Mouse (Mus musculus): ENCODE measurements around the gene Kifc5b. TPM values are rescaled to one million over a fixed set of nuclear protein-coding genes. Genes with fewer than 3 reads are reported as not detected.
"Not testable (repeated sequence)": the region's sequence is repeated elsewhere in the genome, so short reads cannot be mapped to it uniquely, and the experiment has no call there.

The Kifc5b gene
- total RNA-seq, 1 experiment from 2014 or later: 16.0 TPM

DNA sequence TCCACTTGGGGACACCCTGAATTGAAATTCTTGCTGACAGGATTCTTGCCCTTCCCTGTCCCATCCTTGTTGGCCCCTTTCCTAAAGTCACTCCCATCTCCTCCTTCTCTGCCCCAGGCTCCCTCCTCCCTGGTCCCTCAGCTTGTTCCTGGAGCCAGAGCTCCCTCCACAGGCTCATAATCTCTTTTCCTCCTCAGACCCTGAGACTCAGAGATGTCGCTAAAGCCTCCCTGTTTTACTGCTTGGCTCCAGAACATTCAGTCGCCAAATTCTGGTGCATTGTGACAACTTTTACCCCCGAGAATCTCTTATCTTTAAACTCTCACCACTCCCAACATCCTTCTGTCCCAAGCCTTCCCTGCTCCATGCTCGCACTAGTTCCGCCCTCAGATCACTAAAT, 12.6 kb upstream of the Kifc5b start:
- ATAC-seq (replicated peaks in 1 of 2; ENCODE audit: insufficient read depth in 1 of 2, low FRiP score in 2 of 2, low TSS enrichment in 1 of 2, low read depth in 1 of 2, poor library complexity in 2 of 2, severe bottlenecking in 2 of 2): no peak

DNA sequence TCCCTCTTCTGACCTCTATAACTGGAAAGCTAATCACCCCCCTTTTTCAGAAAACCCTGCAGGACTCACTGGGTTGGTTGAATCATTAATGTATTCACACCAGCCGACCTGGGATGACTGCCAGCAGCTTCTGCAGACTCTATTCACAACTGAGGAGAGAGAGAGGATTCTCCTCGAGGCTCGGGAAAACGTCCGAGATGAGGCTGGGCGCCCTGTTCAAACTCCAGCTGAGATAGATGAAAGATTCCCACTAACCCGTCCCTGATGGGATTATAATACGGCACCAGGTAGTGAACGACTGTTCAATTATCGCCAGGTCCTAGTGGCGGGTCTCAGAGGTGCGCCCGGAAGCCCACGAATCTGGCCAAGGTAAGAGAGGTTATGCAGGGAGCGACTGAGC, 9.4 kb upstream of the Kifc5b start:
- not testable (repeated sequence) for ATAC-seq (replicated peaks in 1 of 2; ENCODE audit: insufficient read depth in 1 of 2, low FRiP score in 2 of 2, low TSS enrichment in 1 of 2, low read depth in 1 of 2, poor library complexity in 2 of 2, severe bottlenecking in 2 of 2)

DNA sequence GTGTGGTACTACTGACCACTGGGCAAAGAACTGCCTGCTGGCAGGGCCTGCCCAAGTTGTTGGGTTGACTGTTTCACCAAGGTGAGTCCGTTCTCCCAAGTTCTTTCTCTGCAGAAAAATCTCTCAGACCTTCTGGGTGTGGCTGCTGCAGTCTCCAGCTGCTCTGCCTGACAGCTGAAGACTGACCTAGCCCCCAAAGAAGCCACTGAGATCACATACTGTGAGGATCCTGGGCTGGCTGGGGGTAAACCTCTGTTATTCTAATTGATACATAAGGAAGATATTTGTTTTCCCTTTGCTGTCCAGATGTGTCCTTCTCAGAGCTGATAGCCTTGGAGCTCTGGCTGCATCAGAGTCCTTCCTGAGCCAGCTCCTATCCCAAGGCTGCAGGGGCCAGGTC, 1.6 kb upstream of the Kifc5b start:
- no peak for ATAC-seq (replicated peaks in 1 of 2; ENCODE audit: insufficient read depth in 1 of 2, low FRiP score in 2 of 2, low TSS enrichment in 1 of 2, low read depth in 1 of 2, poor library complexity in 2 of 2, severe bottlenecking in 2 of 2)

DNA sequence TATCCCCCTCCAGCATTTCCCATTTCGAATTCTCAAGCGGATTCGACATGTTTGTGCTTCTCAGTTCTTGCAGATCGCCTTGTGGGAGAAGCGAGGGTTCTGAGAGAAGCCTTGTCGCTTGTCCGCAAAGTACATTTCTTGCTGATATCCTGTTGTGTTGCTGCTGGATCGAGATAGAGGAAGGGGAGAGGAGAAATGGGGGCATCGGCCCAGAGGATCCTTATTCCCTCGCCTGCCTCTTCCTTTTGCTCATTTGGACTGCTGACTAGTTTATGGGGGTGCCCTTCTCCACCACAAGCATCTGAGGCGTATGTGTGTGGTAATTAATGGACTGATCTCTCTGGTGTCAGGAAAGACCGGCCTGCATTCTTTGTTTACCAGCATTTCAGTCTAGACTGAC, 669 bp downstream of the Kifc5b start:
- ATAC-seq (replicated peaks in 1 of 2; ENCODE audit: insufficient read depth in 1 of 2, low FRiP score in 2 of 2, low TSS enrichment in 1 of 2, low read depth in 1 of 2, poor library complexity in 2 of 2, severe bottlenecking in 2 of 2): not testable (repeated sequence)

DNA sequence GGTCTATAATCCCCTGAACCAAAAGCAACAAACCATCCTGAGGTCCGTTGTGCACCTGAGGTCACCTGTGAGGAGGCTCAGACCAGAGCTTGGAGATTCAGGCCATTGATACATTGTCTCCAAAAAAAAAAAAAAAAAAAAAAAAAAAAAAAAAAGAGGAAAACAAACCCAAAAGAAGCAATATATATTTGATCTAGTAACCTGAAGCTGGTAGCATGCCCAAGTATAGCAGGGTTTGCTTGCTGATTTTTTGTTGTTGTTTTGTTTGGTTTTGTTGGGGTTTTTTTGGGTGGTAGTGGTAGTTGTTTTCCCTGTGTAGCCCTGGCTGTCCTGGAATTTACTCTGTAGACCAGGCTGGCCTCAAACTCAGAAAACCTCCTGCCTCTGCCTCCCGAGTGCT, 1.5 kb downstream of the Kifc5b start:
- no peak for ATAC-seq (replicated peaks in 1 of 2; ENCODE audit: insufficient read depth in 1 of 2, low FRiP score in 2 of 2, low TSS enrichment in 1 of 2, low read depth in 1 of 2, poor library complexity in 2 of 2, severe bottlenecking in 2 of 2)

DNA sequence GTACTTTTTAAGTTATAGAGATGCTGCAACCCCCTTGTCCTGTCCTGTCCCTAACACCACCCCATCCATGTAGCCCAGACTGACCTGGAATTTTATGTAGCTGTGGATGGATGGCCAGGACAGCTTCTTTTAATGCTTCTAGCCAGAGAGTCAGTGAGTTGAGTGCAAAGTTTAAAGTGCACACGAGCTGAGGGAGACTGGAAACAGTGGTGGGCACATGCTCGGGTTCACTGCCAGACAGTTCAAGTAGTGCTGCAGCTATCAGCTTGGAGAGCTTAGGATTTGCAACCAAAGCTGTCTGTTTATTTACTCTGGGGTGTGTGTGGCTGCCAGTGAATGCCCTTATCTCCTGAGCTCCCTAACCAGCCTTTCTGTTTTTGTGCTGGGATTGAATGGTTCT, 2.6 kb downstream of the Kifc5b start:
- not testable (repeated sequence) for ATAC-seq (replicated peaks in 1 of 2; ENCODE audit: insufficient read depth in 1 of 2, low FRiP score in 2 of 2, low TSS enrichment in 1 of 2, low read depth in 1 of 2, poor library complexity in 2 of 2, severe bottlenecking in 2 of 2)

DNA sequence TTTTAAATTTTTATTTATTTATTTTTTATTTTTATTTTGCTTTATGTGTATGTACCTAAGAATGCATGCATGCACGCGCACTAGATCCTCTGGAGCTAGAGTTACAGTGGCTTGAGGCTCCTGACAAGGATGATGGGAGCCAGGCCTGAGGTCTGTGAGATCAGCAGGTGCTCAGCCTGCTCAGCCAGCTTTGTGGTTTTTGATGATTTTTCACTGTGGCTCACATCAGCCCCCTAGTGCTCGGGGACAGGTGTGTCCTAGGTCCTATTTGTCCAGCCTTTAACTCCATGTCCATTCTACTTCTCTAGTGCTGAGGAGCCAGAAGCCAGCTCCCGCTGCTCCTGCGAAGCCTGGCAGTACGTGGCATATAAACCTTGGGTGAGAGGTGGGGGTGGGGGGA, 5.5 kb downstream of the Kifc5b start:
- ATAC-seq (replicated peaks in 1 of 2; ENCODE audit: insufficient read depth in 1 of 2, low FRiP score in 2 of 2, low TSS enrichment in 1 of 2, low read depth in 1 of 2, poor library complexity in 2 of 2, severe bottlenecking in 2 of 2): 0 out of 4 replicates have a peak, but pooled peaks of 1 of the 2 experiments have one; percentile 22

DNA sequence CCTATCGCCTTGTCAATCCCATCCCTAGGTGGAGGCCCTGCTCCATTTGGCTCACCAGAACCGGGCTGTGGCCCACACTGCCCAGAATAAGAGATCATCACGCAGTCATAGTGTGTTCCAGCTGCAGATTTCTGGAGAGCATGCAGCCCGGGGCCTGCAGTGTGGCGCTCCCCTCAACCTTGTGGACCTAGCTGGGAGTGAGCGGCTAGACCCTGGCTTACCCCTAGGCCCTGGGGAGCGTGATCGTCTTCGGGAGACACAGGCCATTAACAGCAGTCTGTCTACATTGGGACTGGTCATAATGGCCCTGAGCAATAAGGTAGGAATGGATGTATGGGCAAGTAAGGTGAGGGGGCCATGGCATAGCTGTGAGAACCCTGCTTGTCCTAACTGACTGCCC, 8.5 kb downstream of the Kifc5b start:
- not testable (repeated sequence) for ATAC-seq (replicated peaks in 1 of 2; ENCODE audit: insufficient read depth in 1 of 2, low FRiP score in 2 of 2, low TSS enrichment in 1 of 2, low read depth in 1 of 2, poor library complexity in 2 of 2, severe bottlenecking in 2 of 2)

DNA sequence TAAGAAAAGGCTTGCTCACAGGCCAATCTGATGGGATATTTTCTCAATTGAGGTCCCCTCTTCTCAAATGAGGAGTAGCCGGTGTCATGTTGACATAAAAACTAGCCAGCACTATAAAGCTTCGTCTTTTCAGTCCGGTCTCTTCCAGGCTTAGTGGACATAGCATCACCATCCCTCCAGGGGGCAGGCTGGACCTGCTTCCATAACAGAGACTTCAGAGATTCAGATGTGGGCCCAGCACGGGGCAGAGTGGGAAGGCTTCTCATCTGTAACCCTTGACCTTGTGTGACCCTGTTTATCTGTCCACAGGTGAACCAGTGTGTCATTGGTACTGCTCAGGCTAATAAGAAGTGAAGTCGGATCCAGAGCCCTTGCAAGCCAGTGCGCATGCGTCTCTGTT, 14.9 kb downstream of the Kifc5b start:
- ATAC-seq (replicated peaks in 1 of 2; ENCODE audit: insufficient read depth in 1 of 2, low FRiP score in 2 of 2, low TSS enrichment in 1 of 2, low read depth in 1 of 2, poor library complexity in 2 of 2, severe bottlenecking in 2 of 2): 0 out of 4 replicates have a peak, but pooled peaks have one; percentile 24

DNA sequence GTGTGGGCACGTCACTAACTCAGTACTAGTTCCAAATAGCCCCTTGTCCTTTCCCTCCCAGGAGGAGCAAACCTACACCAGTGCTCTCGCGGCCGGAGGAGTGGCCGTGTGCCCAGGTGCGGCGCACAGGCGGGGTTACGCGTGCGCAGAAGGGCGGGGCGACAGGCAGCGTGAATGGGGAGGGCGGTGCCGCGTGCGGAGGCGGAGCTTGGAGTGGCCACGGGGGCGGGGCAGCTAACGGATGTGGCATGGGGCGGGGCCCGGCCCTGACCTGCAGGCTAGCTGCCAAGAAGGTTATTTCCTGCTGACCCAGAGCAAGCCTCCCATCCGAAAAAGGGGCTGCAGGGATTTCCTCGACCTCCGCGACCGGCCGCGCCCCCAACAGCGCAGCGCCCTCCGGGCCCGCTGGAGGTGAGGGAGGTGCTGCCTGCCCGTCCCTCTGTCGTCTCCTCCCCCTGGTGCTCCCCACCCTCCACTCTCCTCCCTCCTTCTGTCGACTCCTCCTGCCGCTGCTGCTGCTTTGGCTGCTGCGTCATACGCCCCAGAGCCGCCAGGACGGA, 16.0 kb downstream of the Kifc5b start, which contains the start of gene Phf1:
Gene Phf1, plus strand, starts transcription at position 214 of the 560 bp plus-strand sequence.
- ATAC-seq (replicated peaks in 1 of 2; ENCODE audit: insufficient read depth in 1 of 2, low FRiP score in 2 of 2, low TSS enrichment in 1 of 2, low read depth in 1 of 2, poor library complexity in 2 of 2, severe bottlenecking in 2 of 2): peak; percentile 77 to 91

DNA sequence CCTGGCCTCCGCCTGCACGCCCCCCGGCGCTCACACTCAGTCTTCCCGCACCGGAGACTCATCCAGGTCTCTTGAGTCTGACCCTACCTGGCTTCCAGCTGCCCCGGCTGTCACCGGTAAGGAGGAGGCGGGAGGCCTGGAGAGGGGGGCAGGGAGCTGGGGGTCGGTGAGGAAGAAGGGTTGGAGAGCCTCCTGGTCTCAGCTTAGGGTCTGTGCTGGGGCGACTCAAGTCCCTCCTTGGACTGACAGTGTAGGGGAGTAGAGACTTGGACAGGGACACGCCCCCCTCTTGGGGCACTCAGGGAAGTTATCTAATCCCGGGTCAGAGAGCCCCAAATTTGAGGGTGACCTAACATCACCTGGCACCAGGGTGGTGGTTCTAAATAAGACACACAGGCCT, 16.5 kb downstream of the Kifc5b start:
- ATAC-seq (replicated peaks in 1 of 2; ENCODE audit: insufficient read depth in 1 of 2, low FRiP score in 2 of 2, low TSS enrichment in 1 of 2, low read depth in 1 of 2, poor library complexity in 2 of 2, severe bottlenecking in 2 of 2): 0 out of 4 replicates have a peak, but pooled peaks of 1 of the 2 experiments have one; percentile 6

DNA sequence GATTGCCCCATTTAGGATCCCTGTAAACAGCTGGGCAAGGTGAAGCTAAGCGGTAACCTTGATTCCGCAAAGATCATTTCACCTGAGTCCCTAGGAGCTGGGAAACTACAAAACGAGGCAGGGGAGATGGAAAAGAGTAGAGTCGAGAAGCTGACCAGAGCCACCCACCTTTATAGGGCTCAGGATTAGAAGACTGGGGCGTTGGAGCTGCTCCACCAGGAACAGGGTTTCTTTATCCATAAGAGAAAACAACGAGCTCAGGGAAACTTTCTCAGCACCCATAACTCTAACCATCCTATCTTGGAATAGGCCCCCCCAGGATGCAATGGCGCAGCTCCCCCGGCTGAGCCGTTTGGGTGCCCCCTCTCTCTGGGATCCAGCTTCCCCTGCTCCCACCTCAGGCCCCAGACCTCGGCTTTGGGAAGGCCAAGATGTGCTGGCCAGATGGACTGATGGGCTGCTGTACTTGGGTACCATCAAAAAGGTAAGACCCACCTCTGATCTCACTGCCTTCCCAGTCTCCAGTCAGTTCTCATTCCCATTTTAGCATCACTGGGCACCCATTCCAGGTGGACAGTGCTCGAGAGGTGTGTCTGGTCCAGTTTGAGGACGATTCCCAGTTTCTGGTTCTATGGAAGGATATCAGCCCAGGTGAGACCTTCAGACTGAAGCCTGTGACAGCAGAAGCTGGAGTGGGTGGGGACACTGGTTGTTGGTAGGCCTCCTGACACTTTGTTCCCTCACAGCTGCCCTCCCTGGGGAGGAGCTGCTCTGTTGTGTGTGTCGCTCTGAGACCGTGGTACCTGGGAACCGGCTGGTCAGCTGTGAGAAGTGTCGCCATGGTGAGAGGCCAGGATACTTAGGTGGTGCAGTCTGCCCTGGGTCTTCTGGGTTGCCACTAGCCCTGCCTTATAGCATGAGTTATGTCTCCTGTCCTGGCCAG, 17.3 kb downstream of the Kifc5b start:
- no peak for ATAC-seq (replicated peaks in 1 of 2; ENCODE audit: insufficient read depth in 1 of 2, low FRiP score in 2 of 2, low TSS enrichment in 1 of 2, low read depth in 1 of 2, poor library complexity in 2 of 2, severe bottlenecking in 2 of 2)

DNA sequence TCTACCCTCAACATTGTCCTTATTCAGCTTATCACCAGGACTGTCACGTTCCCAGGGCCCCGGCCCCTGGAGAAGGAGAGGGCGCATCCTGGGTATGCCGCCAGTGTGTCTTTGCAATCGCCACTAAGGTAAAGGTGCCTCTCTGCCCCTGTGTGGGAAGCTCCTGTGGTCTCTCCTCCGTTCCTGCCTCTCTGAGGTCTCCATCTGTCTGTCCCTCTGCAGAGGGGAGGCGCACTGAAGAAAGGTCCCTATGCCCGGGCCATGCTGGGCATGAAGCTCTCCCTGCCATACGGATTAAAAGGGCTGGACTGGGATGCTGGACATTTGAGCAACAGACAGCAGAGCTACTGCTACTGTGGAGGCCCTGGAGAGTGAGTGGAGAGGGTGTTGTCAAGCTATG, 18.1 kb downstream of the Kifc5b start:
- ATAC-seq (replicated peaks in 1 of 2; ENCODE audit: insufficient read depth in 1 of 2, low FRiP score in 2 of 2, low TSS enrichment in 1 of 2, low read depth in 1 of 2, poor library complexity in 2 of 2, severe bottlenecking in 2 of 2): no peak

DNA sequence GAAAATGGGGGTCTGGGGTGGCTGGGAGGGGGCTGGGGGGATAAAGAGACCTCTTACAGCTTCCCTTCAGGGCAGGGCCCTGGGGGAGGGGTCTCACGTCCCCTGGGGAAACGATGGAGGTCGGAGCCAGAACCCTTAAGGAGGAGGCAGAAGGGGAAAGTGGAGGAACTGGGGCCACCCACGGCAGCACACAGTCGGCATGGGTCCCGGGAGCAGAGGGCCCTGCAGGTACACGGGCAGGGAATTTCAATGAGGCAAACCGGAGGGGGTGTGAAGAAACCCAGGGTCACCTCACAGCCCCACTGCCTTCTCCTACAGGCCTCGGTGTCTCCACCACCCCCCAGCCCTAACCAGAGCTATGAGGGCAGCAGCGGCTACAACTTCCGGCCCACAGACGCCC, 19.6 kb downstream of the Kifc5b start:
- no peak for ATAC-seq (replicated peaks in 1 of 2; ENCODE audit: insufficient read depth in 1 of 2, low FRiP score in 2 of 2, low TSS enrichment in 1 of 2, low read depth in 1 of 2, poor library complexity in 2 of 2, severe bottlenecking in 2 of 2)

DNA sequence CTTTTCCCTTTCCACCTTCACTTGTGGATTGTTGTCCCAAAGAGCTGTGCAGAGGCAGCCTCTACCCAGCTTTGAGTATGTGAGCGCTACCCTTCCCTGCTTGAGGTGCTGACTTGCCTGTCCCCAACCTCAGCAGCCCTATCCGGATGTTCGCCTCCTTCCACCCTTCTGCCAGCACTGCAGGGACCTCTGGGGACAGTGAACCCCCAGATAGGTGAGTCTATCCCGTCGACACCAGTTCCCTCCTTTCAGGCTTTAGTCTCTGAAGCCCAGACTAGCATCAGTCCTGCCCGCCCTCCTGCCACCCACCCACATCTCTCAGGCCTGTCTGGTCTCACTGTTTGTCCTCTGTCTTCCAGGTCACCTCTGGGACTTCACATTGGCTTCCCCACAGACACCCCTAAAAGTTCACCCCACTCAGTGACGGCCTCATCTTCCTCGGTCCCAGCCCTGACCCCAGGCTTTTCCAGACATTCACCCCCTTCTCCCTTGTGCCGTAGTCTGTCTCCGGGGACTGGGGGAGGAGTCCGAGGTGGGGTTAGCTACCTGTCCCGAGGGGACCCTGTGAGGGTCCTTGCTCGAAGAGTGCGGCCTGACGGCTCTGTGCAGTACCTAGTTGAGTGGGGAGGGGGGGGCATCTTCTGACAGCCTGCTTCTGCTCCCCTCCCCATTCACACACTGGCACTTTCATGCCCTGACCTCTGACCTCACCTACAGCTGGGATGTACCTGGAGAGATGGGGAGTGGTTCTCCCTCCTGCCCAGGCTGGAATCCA, 20.2 kb downstream of the Kifc5b start:
- ATAC-seq (replicated peaks in 1 of 2; ENCODE audit: insufficient read depth in 1 of 2, low FRiP score in 2 of 2, low TSS enrichment in 1 of 2, low read depth in 1 of 2, poor library complexity in 2 of 2, severe bottlenecking in 2 of 2): no peak

DNA sequence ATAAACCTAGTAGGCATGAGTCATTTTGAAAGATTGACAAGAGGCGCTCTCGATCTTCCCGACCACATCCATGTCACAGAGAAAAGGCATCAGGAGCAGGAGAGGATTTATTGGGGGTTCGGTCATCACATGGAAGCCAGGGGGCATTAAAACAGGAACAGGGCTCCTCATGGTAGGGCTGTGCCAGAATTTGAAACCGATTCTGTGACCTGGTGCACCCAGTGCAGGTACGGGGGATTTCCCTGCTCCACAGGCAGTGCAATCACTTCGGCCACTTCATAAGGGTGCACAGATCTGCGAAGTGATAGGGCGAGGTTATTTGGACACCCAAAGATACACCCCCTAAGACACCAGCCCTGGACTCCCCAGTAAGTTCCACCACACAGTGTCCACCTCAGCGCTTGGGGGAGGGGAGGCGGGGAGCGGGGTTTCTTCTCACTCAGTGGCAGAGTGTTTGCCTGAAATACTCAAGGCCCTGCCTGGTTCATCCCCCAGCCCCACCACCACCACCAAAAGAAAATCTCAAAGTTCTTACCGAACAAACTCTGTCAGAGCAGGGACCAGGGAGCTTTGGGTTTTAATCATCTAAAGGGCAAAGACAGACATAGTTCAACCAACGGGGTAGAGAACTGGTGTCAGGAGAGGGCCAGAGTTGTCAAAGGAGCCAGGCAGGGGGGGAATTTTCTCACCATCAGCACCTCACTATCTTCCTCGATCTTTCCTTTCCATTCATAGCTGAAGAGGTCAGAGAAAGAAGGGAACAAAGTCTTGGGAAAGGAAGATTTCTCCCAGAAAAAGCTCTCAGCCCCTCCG, 21.2 kb downstream of the Kifc5b start:
- ATAC-seq (replicated peaks in 1 of 2; ENCODE audit: insufficient read depth in 1 of 2, low FRiP score in 2 of 2, low TSS enrichment in 1 of 2, low read depth in 1 of 2, poor library complexity in 2 of 2, severe bottlenecking in 2 of 2): no peak

DNA sequence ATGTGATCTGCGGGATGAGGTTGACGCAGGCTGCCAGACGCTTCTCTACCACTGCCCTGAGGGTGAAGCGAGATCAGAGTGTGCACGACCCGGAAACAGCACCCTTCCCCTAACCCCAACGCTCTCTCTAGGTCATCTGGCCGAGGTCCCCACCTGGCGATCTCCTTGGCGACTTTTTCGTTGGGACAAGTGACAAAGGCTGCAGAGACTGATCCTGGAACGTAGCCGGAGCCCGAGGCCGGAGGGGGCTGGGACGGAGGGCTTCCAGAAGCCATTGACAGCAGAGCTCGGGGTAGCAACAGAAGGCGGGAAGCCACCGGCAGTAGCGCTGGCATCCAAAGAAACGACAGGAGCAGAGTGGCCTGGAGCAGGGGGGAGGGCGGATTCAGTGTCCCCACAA, 21.8 kb downstream of the Kifc5b start:
- ATAC-seq (replicated peaks in 1 of 2; ENCODE audit: insufficient read depth in 1 of 2, low FRiP score in 2 of 2, low TSS enrichment in 1 of 2, low read depth in 1 of 2, poor library complexity in 2 of 2, severe bottlenecking in 2 of 2): no peak; a peak in 1 of 4 replicates
